Mouse (Mus musculus): ENCODE results near the gene Add1.
"Not testable (repeated sequence)": the region's sequence is repeated elsewhere in the genome, so short reads cannot be mapped to it uniquely, and the experiment has no call there.

The Add1 gene

DNA sequence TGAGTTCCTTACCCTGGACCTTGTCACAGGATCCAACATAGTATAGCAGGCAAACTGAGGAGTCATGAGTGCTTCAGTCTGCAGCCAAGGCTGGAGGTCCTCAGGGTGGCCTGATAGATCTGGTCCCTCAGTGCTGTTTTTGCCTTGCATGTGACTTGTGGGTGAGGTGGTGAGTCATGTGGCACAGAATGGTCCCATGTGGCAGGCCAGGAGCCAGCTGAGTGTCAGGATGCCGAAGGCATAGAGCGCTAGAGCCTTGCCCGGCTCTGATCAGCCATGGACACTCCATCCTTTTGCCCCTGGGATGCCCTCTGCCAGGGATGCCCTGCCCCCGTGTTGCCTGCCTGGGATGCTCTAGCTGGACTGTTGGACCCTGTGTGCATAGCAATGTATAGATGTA, 21.6 kb upstream of the Add1 start:
- in situ Hi-C loops (cut with MboI) = no loop called here

DNA sequence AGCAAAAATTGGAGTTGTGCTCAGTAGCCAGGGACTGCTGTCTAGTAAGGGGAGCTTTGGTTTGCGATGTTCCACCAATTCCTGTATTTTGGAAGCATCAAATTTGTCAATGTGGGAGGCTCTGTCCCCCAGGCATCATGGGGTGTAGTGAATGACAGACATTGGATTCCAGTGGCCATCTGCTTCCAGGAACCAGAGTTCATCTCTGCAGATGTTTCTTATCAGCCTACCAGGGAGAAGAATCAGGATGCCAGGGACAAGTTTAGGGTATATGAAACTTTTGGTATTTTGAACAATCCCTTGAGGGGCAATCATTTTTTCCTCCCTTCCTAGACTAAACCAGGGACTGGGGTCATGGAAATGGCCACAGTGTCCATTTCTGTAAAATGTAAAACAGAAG, 9.6 kb upstream of the Add1 start:
- in situ Hi-C loops (cut with MboI) = no loop called here

DNA sequence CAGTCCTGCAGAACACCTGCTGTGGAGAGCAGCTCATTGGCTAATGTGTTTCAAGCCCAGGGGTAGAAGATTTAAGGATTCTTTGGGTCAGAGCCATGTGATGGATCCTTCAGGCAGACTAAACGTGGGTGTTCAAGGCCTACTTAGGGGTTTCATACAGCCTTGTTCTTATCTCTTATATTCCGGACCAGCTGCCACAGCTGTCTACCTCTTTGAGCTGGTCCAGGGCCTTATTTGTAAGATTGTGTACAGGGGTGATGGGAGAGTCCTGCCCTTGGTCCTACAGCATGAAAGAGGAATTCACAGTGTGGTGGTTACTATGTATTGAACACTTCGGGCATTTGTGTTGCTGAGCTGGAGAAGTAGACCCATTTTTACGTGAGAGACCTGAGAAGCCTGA, 9.2 kb upstream of the Add1 start:
- in situ Hi-C loops (cut with MboI) = no loop called here

DNA sequence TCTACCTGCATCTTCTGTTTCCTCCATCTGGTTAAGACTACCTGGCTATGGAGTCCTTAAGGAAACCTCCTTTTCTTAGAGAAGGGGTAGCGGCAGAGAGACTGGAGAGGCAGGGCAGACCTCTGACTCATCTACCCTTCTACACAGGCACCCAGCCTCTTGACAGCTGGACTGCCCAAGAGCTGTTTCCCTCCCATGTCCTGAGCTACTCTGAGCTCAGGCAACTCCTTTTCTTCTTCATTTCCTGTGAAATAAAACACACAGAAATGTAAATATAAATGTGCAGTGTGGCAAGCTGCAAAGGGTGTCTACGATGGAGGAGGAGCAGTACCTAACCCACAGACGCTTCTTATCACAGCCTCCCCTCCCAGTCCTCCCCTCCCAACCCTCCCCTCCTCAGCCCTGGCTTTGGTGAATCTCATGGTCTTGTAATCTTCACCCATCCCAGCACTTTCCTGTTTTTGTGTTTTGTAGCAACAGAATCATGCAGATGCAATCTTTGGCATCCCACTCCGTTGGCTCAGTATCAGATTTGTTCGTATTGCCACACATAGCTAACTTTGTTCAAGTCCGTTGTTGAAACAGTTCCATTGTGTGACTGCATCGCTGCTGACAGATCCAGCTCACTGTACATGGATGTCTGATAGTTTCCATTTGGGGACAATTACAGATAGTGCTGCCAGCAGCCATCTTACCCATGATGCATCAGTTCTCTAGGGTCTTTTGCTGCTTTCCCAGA, 7.8 kb upstream of the Add1 start:
- in situ Hi-C loops (cut with MboI) = no loop called here

DNA sequence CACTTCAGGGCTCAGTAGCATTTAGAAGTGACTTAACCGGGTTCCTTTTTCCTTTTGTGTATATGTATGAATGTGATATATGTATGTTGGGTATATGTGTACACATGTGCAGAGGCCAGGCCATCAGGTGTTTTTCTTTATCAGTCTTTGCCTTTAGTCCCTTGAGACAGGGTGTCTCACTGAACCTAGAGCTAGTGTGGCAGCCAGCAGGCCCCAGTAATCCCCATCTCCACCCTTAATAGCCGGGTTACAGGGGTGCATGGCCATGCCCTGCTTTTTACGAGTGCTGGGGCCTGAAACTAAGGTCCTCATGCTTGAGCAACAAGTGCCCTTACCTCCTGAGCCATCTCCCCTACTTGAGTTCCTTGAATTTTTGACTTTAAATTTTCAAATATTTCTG, 1.9 kb upstream of the Add1 start:
- in situ Hi-C loops (cut with MboI) = no loop called here

DNA sequence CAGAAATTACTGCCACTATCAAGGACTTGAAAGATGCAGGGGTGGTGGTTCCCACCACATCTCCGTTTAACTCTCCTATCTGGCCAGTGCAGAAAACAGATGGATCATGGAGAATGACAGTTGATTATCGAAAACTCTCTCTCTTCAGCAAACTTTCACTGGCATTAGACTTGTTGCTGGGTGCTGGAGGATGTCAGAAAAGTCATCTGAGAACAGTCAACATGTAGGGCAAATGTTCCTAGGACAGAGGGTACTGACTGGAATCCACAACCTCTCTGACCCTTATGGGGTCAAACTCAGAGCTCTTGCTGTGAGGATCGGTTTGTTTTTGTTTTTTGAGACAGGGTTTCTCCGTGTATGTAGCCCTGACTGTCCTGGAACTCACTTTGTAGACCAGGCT, 896 bp upstream of the Add1 start:
- in situ Hi-C loops (cut with MboI) = not testable (repeated sequence)

DNA sequence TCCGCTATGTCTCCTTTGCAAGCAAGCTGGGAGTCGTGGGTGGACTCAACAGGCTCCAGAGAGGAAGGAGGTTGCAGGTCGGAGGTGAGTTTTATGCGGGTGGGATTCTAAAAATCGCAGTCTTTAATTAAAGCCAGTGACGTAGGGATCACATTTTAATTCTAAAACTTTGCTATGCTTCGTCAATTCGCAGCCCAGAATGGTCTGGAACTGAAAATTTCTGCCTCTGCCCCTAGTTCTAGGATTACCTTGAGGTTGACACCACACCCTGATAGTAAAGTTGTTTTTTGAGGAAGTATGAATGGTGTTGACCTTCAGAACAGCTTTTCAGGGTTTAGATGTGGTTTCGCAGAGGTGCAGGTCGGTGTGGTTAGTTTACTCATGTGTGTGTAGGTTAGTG, 1.3 kb downstream of the Add1 start:
- in situ Hi-C loops (cut with MboI) = no loop called here

DNA sequence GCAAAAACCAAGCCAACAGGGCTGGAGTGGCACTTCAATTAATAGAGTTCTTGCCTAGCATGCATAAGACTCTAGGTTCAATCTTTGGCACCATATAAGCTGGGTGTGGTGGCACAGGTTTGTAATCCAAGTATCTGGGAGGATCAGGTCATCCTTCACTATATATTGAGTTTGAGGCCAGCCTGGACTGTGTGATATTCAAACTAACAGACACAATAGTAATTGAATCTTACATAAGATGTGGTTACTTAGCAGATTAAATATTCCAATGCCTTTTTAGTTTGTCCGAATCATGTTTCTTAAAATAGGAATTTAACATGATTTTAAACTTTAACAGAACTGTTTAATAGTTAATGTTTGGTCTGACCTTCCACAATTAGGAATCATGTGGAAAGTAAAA, 2.8 kb downstream of the Add1 start:
- in situ Hi-C loops (cut with MboI) = no loop called here

DNA sequence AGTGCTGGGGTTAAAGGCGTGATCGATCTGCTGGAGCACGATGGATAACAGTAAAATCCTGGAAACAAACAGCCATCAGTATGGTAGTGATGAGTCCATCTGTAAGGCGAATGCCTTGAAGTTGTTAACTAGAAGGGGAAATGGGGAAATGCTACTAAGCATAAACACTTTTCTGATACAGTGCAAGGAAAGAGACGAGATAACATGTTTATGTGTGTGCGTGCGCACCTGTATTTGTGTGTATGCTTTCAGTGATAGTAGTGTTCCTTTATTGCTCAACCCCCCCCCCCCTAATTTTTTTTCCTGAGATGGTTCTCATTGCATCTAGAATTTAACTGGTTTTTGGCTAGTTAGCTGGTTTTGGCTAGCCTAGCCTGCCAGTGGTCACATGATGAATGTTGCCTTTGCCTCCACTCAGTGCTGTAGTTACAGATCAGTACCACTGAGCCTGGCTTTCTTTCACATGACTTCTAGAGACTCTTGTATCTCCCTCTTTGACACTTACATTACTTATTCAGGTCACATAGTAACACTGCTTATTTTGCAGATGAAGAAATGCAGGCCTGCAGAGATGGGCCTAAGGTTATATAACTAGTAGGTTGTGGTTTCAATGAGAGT, 4.7 kb downstream of the Add1 start:
- in situ Hi-C loops (cut with MboI) = no loop called here

DNA sequence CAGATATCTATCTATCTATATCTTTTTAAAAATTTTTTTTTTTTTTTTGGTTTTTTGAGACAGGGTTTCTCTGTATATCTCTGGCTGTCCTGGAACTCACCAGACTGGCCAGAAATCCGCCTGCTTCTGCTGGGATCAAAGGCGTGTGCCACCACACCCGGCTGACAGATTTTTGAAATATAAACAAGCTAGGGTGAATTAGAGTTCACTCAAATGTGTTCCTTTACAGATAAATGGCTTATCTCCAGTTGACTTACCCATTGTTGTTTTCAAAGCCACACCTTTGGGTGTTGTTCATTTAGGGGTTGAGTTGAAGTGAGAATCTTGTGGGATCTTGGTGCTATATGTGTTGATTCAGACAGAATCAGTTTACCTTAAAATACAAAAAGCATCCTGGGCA, 5.9 kb downstream of the Add1 start:
- in situ Hi-C loops (cut with MboI) = no loop called here

DNA sequence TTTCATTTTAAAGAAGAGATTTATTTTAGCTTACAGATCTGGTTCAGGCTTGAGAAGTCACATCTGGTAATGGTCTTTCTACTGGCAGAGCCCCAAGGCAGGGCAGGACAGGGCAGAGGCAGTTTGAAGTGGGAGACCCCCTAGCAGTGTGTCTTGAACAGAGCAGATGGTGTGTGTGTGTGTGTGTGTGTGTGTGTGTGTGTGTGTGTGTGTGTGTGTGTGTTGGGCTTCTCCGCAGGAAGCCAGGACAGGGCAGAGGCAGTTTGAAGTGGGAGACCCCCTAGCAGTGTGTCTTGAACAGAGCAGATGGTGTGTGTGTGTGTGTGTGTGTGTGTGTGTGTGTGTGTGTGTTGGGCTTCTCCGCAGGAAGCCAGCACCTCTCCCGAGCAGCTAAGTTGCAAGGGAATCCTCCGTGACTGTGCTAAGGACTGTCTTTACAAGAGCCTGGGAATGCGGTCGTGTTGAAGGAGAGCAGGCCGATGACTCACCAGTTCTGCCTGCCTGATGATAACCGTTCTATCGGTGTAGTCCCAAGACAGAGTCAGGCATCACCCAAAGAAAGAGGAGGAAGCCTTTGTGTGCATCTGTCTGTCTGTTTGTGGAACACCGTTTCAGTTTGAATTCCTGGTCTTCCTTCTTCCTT, 8.3 kb downstream of the Add1 start:
- in situ Hi-C loops (cut with MboI) = not testable (repeated sequence)

DNA sequence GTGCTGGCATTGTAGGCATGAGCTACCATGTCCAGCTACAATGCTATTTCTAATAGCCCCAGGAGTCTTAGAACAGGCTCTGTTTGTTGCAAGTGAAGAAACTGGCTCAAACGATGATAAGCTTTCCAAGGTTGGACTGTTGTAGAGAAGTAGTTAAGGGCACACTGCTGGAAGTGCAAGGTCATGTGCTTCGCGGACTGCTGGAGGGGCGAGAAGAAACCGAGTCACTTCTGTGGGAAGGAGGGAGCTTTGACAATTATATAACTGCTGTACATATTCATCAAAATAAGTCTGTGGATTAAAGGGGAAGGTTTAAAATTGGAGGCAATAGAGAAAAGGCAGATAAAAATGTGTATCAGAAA, 8.8 kb downstream of the Add1 start:
- in situ Hi-C loops (cut with MboI) = no loop called here

DNA sequence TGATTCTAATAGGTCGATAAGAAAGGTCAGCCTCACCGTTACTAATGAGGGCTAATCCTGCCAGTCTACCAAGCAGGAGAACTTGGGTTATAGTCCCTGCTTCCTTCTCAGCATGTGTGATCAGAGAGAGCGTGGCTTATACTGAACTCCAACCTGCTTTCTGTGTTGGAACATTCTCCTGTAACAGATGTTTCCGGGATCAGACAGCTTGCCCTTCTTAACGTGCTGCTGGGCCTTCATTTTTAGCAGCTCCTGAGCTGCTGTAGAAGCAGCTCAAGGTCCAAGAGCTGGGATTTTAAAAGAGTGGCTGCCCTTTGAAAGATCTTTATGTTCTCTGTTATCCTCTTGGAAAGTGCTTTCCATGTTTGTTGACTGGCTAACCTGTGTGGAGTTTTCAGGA, 11.8 kb downstream of the Add1 start:
- in situ Hi-C loops (cut with MboI) = no loop called here

DNA sequence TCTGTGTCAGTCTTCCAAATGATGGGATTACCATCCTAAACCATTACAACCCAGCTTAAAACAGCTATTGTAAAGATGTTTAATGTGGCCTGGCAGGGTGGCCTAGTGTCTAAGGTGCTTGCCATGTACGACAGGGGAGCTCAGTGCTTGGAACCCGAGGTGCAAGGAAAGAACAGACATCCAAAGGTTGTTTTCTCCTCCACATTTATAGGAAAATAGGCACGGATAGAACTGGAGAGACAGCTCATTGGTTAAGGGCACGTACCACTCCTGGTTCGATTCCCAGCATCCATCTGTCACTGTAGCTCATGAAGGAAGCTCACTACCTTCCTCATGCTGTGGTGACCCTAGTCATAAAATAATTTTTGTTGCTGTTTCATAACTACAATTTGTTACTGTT, 14.4 kb downstream of the Add1 start:
- in situ Hi-C loops (cut with MboI) = no loop called here

DNA sequence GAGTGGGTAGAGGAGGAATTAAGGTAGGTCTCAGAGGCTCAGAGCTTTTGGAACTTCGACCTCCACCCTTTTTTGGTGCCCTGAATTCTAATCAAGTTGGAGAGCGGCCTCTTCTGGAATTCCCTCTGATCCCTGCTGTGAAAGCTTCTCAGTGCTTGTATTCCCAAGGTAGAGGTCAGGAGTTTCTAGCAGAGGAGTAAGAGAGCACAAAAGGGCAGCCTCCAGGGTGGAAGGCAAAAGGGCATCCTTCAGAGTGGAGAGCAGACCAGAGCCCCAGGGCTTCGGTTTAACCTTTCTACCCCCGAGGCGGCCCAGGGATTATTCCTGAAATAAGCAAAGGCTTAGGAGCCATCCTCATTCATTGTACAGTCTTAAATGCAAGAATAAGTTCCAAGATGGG, 16.6 kb downstream of the Add1 start:
- in situ Hi-C loops (cut with MboI) = no loop called here

DNA sequence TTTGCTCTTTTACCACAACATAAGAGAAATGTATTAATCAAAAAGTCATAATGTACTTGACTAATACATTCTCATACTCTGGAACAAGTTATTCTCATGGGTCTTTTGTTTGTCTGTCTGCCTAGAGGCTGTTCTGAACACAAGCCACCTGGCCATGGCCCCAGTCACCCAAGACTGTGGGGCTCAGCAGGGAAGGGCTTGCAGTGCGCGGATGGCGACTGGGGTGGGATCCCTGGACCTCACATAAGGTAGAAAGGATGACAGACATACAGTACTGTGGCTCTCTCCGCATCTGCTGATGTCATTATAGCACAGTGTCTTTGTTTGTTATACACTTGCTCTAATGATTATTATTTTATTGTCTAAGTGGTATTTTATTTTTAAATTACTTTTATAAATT, 17.2 kb downstream of the Add1 start:
- in situ Hi-C loops (cut with MboI) = no loop called here

DNA sequence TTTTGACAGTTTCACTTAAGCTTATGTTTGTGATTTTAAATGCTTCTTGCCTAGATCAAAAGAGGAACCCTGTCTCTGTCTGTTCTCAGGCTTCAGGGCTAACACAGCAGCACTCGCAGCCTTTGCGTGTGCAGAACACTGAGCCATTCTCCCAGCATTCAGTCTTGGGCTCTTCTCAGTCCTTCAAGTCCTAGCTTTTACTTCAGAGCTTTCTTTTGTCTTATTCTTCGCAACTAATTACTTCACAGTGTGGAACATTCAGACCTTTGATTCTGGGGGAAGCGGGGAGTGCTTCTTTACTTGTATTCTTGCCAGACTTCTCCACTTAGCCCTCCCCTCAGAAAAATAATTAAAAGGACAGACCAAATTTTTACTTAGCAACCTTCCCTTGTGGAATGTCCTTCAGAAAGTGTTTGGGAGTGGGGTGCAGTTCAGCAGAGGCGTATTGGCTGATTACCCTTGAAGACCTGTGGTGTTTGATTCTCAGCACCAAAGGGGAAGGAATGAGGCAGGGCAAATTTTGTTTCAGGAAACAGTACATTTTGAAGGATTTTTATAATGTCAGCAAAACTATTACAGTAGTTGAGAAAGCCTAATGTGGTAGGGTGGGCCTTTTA, 18.0 kb downstream of the Add1 start:
- in situ Hi-C loops (cut with MboI) = no loop called here

DNA sequence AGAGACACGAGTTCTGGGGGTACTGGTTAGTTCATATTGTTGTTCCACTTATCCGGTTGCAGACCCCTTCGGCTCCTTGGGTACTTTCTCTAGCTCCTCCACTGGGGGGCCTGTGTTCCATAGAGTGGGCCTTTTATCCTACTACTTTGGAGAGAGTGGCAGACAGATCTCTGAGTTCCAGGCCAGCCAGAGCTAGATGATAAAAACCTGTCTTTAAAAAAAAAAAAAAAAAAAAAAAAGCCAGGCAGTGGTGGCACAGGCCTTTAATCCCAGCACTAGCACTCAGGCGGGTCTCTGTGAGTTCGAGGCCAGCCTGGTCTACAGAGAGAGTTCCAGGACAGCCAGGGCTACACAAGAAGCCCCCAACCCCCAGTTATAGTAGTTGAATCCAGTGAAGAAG, 18.8 kb downstream of the Add1 start:
- in situ Hi-C loops (cut with MboI) = not testable (repeated sequence)

DNA sequence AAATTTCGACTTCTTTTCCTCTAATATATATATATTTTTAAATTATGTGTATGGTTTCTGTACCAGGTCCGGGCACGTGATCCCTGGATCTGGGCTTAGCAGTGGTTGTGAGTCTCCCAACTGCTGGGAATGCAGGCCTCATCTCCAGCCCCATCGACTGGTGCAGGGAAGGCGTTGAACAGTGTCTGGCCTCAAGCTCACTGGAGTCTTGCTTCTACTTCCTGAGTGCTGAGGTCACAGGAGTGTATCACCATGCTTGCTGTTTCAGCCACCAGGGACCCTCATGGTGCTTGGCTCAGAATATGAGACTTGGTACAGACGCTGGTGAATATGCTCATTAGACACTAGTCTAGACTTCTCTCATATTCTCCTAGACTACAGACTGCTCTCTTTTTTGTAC, 19.2 kb downstream of the Add1 start:
- in situ Hi-C loops (cut with MboI) = no loop called here

DNA sequence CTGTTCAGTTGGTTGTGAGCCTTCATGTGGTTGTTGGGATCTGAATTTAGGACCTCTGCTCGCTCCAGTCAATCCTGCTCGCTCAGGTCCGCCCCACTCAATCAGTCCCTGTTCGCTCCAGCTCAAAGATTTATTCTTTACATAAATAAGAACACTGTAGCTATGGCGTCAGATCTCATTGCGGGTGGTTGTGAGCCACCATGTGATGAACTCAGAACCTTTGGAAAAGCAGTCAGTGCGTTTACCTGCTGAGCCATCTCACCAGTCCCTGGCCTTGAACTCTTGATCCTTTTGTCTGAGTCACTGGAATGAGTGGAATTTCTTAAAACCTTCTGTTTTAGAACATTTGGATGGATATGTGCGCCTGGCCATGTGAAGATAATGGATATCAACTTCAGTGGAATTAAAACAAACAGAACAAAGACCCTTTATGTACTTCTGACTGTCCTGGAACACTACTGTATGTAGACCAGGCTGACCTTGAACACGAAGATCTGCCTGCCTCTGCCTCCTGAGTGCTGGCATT, 19.8 kb downstream of the Add1 start:
- in situ Hi-C loops (cut with MboI) = no loop called here

DNA sequence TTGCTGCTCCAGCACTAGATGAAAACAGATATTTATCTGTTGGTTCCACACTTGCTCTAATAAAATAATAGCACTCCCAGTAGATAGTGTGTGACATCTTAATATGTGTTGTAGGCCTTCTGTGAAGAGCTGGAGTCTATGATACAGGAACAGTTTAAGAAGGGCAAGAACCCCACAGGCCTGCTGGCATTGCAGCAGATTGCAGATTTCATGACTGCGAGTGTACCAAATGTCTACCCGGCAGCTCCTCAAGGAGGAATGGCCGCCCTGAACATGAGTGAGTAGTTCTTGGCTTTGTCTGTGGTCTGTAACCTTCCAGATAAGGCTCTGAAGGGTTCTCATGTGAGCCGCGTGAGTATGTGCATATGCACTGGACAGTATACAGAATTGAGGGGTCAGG, 31.1 kb downstream of the Add1 start:
- in situ Hi-C loops (cut with MboI) = no loop called here

DNA sequence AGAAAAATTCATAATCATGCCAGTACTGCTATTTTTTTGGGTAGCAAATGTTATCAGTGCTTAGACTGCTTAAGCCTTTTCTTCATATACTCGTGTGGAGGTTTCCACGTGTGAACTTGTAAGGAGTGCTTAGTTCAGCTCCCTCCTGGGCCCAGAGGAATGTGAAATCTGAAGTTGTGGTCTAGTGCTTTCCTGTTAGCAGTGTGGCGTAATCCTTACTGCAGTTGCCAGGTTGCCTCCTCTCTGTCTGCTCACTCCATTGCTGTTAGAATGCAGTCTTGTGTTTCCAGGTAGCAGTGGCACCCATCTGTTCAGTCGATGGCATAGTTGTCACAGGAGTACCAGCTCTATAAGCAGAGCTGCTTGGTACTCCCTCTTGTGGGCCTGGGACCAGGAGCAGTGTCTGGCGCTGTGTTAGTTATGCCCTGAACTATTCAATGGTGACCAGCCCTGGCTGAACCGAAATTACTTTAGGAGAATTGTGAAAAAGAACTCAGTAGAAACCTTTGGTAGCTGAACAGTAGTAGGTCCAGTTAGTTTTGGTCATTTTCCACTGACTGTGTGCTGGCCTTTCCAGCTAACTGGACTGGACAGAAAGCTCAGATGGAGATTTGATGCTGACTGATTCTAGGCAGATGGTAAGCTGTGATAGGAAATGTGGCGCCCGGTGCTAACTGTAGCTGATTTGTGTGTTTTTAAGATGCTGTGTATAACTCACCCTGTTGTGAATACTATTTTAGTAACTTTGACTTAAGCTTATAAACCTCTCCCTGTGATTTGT, 33.8 kb downstream of the Add1 start:
- in situ Hi-C loops (cut with MboI) = no loop called here
